Mouse (Mus musculus) cerebral cortex, adult 2 months (tissue): ENCODE measurements around the gene Lrrc1.

ENCODE experiments used
- WGBS: fragments of 180-500 bp; shearing (Covaris S2); methylation state at CpG from one replicate; pipeline ENCODE4 v1.1.7; 2018; 5-methylcytosine and 5-hydroxymethylcytosine counted together

Gene Lrrc1

DNA sequence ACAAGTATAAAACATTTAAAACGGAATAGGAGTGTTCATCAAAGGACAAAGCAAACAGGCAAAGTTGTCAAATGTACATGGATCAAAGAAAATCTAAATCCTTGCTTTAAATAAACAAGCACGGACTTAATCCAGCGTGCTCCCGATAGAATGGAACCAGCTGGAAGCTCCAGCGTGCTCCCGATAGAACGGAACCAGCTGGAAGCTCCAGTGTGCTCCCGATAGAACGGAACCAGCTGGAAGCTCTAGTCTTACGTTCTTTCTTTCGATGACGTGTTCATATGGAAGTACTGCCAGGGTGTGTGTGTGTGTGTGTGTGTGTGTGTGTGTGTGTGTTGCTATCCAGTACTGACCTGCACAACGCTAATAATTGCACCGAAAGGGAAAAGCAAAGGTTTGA, 84.3 kb downstream of the Lrrc1 start:
- WGBS: 90% methylated on average over 14 of the region's 14 CpGs

GRCm38 (mm10) chr9:77459365-77459764, 85.3 kb downstream of the Lrrc1 start:
- 90% methylated on average over 2 of the region's 2 CpGs for WGBS

GRCm38 (mm10) chr9:77456169-77456826, 88.4 kb downstream of the Lrrc1 start:
- 35% methylated on average over 13 of the region's 13 CpGs for WGBS

DNA sequence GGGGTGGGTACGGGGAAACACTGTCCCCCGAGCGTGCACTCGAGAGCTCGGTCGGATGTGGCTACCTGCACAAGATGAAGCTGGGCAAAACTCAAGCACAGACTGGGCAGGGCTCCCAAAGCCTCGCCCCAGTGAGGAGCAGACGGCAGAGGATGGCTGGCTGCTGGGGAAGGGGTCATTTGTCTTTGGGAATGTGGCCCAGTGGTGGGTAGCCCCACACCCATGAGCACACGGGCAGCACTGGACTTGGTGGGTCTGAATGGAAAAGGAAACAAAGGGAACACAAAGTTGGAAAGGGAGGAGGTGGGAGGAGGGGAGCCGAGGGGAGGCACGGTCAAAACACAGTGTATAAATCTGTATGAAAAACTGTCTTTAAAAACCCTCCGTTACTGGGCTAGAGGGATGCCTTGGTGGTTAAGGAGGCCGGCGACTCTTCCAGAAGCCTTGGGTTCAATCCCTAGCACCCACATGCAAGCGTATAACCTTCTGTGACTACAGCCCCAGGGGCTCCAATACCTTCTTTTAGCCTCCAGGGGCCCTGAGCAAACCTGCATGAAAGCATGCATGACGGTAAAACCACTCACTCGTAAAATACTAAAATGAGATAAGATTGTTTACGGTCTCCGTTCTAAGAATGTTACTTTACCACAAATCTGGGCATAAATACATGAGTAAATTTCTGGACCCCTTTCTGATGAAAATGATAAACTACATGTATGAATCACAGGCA, 89.1 kb downstream of the Lrrc1 start:
- 89% methylated on average over 19 of the region's 19 CpGs for WGBS

GRCm38 (mm10) chr9:77452046-77452807, 92.4 kb downstream of the Lrrc1 start:
- 66% methylated on average over 12 of the region's 12 CpGs for WGBS

DNA sequence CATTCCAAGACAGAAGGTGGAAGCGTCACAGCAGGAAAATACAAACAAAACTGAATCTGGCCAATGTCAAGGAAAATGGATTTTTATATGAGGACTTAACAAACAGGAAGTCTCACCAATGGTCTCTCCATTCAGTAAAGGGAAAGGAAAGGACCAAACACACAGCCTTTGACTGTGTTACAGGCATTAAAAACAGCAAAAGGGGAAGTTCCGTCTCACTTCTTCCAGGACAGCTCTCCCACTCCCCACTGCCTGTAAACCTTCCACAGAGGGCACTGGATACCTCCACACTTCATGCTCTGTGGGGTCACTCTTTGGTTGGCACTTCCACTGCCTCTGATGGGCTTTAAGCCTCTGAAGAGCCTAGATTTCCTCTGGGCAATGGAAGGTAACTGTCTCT, 94.2 kb downstream of the Lrrc1 start:
- WGBS: 77% methylated on average over 2 of the region's 2 CpGs

GRCm38 (mm10) chr9:77444876-77445275, 99.8 kb downstream of the Lrrc1 start:
- WGBS: 66% methylated on average over 4 of the region's 4 CpGs

DNA sequence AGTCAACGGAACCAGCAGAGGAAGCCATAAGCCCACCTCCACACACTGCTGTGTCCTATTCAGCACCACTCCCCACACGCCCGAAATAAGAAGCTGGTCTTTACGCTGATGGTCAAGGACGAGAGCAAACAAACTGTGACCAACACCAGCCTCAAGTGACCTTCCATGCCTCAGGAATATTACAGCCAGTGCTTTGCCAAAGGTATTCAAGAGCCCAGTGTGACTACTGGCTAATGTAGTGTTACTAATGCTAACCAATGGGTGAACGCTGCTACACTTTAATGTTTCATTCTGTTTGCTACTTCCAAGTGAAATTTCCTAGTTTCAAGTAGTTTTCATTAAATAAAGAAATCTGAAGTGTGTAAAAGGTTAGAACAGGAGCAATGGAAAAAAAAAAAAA, 105.3 kb downstream of the Lrrc1 start:
- 93% methylated on average over 6 of the region's 6 CpGs for WGBS

GRCm38 (mm10) chr9:77438836-77439271, 105.8 kb downstream of the Lrrc1 start:
- WGBS: 70% methylated on average over 11 of the region's 11 CpGs

DNA sequence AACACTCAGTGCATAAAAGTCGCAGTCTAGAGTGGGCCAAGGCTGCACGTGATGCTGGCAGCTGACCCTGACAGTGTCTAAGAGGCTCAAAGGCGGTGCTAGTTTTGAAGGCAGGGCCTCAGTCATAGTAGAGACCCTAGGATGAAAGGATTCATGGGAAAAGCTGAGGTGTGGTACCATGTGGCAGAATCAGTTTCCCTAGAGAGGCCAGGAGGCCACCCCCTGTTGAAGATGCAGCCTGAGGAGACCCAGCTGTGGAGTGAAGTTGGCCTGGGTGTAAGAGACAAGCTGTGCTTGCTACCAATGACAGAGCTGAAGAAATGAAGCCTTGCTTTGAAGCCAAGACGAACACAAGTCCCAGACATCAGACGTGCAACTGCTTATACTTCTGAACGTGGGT, 107.5 kb downstream of the Lrrc1 start:
- 96% methylated on average over 6 of the region's 6 CpGs for WGBS

- 94% methylated on average over 12 of the region's 12 CpGs for WGBS
Measured at GRCm38 (mm10) chr9:77434965-77435364, 109.7 kb downstream of the Lrrc1 start.

DNA sequence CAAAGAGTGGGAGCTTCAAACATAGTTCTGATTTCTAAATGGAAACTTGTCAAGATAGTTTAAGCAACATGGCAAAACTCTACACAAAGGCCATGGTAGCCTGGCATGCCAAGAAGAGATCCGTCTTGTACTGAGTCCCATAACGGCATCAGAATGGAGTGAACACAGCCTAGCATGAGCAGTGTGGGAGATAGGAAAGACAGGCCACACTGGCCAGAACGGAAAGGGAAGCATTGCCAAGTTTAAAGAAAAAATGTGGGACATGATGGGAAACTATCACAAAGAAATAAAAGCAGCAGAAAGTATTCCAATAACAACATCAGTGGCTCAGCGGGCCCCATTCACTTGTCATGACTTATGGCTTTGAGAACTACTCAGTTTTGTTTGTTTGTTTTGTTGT, 111.2 kb downstream of the Lrrc1 start:
- WGBS: 86% methylated on average over 4 of the region's 4 CpGs

- WGBS: 79% methylated on average over 17 of the region's 17 CpGs
Measured at GRCm38 (mm10) chr9:77432030-77432429, 112.6 kb downstream of the Lrrc1 start.

DNA sequence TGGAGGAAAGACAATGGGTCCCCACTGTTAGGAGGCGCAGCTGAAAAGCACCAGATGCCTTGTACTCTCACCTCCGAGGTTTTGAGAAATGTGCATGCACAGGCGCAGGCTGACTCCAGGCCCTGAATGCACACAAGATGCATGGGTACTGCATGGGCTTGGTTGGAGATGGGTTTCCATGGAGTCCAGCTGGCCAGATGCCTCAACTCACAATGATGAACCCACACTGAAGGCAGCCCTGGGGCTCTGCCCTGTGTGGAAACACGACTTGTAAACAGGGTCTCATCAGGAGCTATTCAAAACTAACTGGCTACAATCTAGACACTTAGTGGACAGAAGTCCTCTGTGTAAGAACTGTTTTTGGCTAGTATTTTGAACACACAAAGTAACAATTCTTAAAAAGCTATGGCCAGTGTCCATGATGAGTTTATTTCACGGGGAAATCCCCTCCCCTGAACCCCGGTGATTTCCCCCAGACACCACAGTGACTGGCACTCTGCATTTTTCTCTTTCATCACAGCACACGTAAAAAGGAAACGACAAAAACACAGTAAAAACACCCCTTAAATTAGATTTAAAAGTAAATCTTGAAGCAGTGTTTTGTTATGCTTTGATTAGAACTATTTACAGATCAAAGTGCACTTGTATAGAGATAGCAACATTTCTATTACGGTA, 114.1 kb downstream of the Lrrc1 start:
- 80% methylated on average over 9 of the region's 9 CpGs for WGBS

DNA sequence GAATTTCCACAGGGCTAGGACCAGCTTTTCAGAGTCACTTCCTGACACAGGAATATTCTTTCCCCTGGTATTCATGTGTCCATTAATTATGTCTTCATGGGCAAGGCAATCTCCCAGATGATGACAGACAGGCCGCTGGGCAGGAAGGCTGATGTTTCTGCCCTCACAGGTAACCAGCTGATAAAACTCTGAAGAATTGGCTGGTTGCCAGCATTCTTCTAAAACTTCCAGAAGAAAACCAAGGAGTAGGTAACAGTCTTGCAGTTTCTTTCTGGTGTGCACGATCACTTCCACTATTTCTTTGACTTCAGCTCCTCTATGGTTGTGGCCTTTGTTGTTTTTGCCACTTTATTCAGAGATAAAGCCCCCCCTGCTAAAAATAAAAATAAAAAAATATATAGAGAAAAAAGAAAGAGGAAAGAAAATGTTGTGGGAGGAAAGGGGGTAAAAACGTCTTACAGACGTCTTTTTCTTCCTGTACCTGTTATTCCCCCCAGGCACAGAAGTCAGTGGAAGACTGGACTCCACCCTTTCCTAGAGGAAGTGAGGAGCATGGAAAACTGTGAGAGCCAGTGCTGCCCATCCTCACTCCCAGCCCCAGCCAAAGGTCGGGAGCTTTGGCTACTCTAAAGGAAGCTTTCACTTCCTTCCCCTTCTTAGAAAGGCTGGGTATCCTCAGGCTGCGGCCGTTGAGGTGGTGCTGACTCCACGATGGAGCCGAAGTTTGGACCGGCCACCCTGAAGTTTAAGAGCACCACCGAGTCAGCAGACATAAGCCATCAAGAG, 115.2 kb downstream of the Lrrc1 start:
- 70% methylated on average over 11 of the region's 11 CpGs for WGBS

DNA sequence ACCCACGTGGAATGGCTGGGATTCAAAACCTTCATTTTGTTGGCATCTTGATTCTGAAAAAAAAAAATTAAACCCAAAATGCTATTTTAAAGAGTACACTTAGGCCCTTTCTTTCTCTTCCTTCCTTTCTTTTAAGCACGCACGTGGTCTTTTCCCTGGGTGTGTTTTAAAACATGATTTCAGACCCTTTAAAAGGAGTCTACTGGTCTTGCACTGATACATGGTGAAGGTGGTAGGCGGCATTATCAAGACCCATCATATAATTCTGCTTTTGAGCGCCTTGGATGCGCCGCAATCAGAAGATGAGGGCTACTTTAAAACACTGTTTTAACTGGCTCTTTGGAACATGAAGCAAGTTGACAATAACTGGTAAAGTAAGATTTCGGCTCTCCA, 115.9 kb downstream of the Lrrc1 start:
- WGBS: 97% methylated on average over 8 of the region's 8 CpGs

DNA sequence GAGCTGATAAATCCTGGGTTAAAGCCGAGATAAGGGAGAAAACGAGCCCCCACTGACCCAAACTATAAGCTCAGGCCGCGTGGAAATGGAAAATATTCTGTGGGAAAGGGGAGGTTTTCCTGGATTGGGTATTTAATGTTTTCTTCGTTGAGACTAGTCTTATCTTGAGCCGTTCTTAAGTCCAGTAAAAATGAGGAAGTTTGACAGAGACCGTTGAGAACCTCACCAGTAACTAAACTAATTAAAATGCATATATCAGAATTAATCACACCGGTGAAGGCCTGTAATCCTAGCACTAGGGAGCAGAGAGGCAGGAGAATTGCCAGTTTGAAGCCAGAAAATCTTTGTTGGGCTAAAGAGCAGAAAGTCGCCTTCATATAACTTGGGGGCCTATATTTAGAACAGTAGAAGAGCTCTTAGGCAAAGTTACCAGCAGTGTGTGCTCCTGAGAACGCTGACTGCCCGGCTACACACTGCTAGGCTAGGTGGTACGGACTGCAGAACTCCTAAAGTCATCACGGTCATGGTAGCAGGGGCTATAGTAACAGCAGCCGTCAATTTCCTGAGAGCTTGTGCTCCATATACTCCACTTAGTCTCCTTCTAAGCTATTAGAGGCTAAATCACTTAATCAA, 116.4 kb downstream of the Lrrc1 start:
- WGBS: 67% methylated on average over 14 of the region's 14 CpGs

DNA sequence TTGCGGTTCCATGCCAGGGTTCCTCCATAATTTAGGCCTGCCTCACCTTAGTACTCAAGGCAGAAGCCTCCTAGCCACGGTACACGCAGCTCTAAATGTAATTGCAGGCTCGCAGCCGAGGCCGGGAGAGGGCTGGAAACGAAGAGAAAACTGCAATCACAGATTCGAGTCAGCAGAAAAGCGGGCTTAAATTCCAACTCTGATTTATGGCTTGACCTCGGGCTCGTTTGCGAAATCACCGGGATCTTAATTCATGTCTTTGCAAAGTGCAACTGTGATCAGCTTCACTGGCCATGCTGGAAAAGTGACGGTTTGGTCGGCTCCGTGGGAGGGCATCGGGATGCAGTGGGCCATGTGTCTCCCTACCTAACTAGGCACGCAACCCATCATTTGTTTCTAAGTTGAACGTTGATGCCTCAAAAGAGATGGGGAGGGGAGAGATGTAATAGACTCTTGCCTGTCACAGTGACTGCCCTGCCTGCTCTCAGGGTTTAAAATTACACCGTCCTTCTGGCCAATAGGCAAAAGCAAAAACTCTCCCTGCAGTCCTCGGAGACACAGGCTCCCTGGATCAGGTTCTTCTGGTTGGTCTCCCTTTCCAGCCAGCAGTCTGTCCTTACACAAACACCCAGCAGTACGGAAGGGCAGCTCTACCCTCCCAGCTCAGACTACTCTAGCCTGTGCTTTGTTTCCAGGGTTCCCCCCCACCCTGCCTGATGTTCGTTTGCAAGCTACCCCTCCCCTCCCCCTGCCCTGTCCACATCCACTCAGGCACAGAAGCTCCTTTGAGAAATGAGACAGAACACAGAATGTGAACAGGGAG, 117.2 kb downstream of the Lrrc1 start:
- WGBS: 63% methylated on average over 23 of the region's 23 CpGs

DNA sequence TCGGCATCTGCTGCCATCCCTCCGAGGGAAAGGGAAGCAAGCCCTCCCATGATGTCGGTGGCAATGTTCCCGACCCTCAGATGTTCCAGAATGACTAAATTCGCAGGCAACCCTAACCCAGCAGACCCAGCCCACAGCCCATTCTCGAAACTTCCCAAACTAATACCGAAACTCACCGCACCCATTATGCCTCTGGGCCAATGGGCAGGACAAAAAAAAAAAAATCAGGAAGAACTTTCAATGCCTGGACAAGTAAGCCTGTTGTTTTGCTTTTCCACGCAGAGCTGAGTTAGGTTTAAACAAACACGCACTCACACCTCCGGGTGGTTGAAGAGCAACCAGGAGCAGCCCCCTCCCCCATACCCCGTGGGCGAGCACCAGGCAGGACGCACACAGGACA, 118.6 kb downstream of the Lrrc1 start:
- WGBS: 62% methylated on average over 14 of the region's 14 CpGs

GRCm38 (mm10) chr9:77425553-77425952, 119.1 kb downstream of the Lrrc1 start:
- WGBS: 65% methylated on average over 4 of the region's 4 CpGs
